Mouse (Mus musculus) kidney, embryonic 15.5 days (tissue): ENCODE results near the gene Lypd5. TPM values are rescaled to one million over a fixed set of nuclear protein-coding genes. Genes with fewer than 3 reads are reported as not detected.
A peak's percentile ranks its signal among the peaks of the same experiment; 100 is the strongest.

Experiments
- ATAC-seq: fragments of 200-750 bp; cut with Nextera tagmentation; replicated peaks from 2 replicates; pipeline ENCODE4 v1.8.0; 2017; ENCODE audit warnings: moderate TSS enrichment; ENCODE audit not compliant: low FRiP score
- H3K27ac ChIP-seq: fragments of 300-500 bp; sonication (generic); 2 replicates; pipeline ENCODE4 v1.5.1; 2015; ENCODE audit warnings: mild to moderate bottlenecking, inconsistent platforms
- H3K27me3 ChIP-seq: fragments of 300-500 bp; sonication (generic); 2 replicates; pipeline ENCODE4 v1.6.1; 2015; ENCODE audit warnings: inconsistent platforms
- H3K36me3 ChIP-seq: fragments of 300-500 bp; sonication (generic); 2 replicates; pipeline ENCODE4 v1.6.1; 2015; ENCODE audit warnings: inconsistent platforms
- H3K4me1 ChIP-seq: fragments of 300-500 bp; sonication (generic); 2 replicates; pipeline ENCODE4 v1.6.1; 2015; ENCODE audit warnings: inconsistent platforms
- H3K4me2 ChIP-seq: fragments of 300-500 bp; sonication (generic); 2 replicates; pipeline ENCODE4 v1.6.1; 2015; ENCODE audit warnings: moderate library complexity, mild to moderate bottlenecking, inconsistent platforms
- H3K4me3 ChIP-seq: fragments of 300-500 bp; sonication (generic); replicated peaks from 2 replicates; pipeline ENCODE4 v1.5.1; 2015; ENCODE audit warnings: mild to moderate bottlenecking, inconsistent platforms
- H3K9ac ChIP-seq: fragments of 300-500 bp; sonication (generic); 2 replicates; pipeline ENCODE4 v1.6.1; 2015; ENCODE audit warnings: mild to moderate bottlenecking, inconsistent platforms
- H3K9me3 ChIP-seq: fragments of 300-500 bp; sonication (generic); replicated peaks from 2 replicates; pipeline ENCODE4 v1.6.1; 2016; ENCODE audit warnings: inconsistent platforms
- WGBS: fragments of 180-500 bp; shearing (Covaris S2); methylation state at CpG from one replicate; pipeline ENCODE4 v1.1.7; 2015; ENCODE audit warnings: mixed read lengths; 5-methylcytosine and 5-hydroxymethylcytosine counted together
- polyA plus RNA-seq: library from polyadenylated mRNA; unstranded; fragments of >200 nt; fragmentation: Nextera tagmentation; extraction: Ambion mirVana; gene quantifications from 2 replicates; pipeline ENCODE4 v1.2.1, GENCODE M21; 2015

Gene Lypd5
- polyA plus RNA-seq, 1 experiment from 2014 or later, result not detected

- H3K4me3 ChIP-seq, result no peak overlapping the region
- H3K36me3 ChIP-seq, result no peaks in the 10 kb centered on the region
- no peak overlapping the region for H3K4me2 ChIP-seq
- no peak overlapping the region for H3K9ac ChIP-seq
- H3K27me3 ChIP-seq, result no peaks in the 10 kb centered on the region; the same call in 1 of the 2 replicates
- ATAC-seq, result no peak
- WGBS, result 85% methylated on average over 14 of the region's 14 CpGs
- H3K4me1 ChIP-seq, result peaks cover 10% of the 10 kb centered on the region
- H3K27ac ChIP-seq, result no peak overlapping the region
- H3K9me3 ChIP-seq, result peaks cover 7% of the 10 kb centered on the region
Observed at GRCm38 (mm10) chr7:24327281-24327975, 21.6 kb upstream of the Lypd5 start.

GRCm38 (mm10) chr7:24333304-24333986 lies 15.6 kb upstream of the Lypd5 start, which contains the start of gene Tescl:
Gene Tescl (minus strand): TSS chr7:24333936.
- H3K9ac ChIP-seq, result no peak within 1 kb of the TSS
- 40% methylated on average over 49 of the region's 49 CpGs for WGBS
- no peaks in the 10 kb centered on the region for H3K9me3 ChIP-seq
- peaks cover 24% of the 10 kb centered on the region for H3K27me3 ChIP-seq
- no peaks in the 10 kb centered on the region for H3K36me3 ChIP-seq
- peak within 1 kb of the TSS; percentile 46 for H3K4me2 ChIP-seq
- ATAC-seq, result no peak
- H3K27ac ChIP-seq, result no peak within 1 kb of the TSS
- H3K4me3 ChIP-seq, result peak within 1 kb of the TSS; percentile 9
- H3K4me1 ChIP-seq, result peaks cover 3% of the 10 kb centered on the region; the same call in 1 of the 2 replicates

- Histone ChIP-seq H3K4me2 (no peak overlapping the region), H3K4me1 (peaks cover 3% of the 10 kb centered on the region; the same call in 1 of the 2 replicates), H3K27ac (no peak overlapping the region), H3K36me3 (no peaks in the 10 kb centered on the region), H3K27me3 (peaks cover 24% of the 10 kb centered on the region), H3K4me3 (no peak overlapping the region), H3K9me3 (no peaks in the 10 kb centered on the region), H3K9ac (no peak overlapping the region)
- no peak for ATAC-seq
- WGBS, result 14% methylated on average over 5 of the region's 5 CpGs
Observed at GRCm38 (mm10) chr7:24335699-24336309, 13.2 kb upstream of the Lypd5 start.

GRCm38 (mm10) chr7:24338241-24338640 lies 10.8 kb upstream of the Lypd5 start:
- Histone ChIP-seq H3K36me3 (no peaks in the 10 kb centered on the region), H3K4me1 (peaks cover 3% of the 10 kb centered on the region; the same call in 1 of the 2 replicates), H3K27ac (no peak overlapping the region), H3K4me2 (no peak overlapping the region), H3K27me3 (peaks cover 19% of the 10 kb centered on the region), H3K9me3 (no peaks in the 10 kb centered on the region), H3K4me3 (no peak overlapping the region), H3K9ac (no peak overlapping the region)
- WGBS, result 51% methylated on average over 2 of the region's 2 CpGs
- ATAC-seq, result no peak

- 69% methylated on average over 7 of the region's 7 CpGs for WGBS
- no peak overlapping the region for H3K4me2 ChIP-seq
- no peak overlapping the region for H3K9ac ChIP-seq
- no peak for ATAC-seq
- H3K27me3 ChIP-seq, result 0 out of 2 replicates have a peak, but pooled peaks cover 3% of the 10 kb centered on the region
- H3K4me3 ChIP-seq, result no peak overlapping the region
- H3K27ac ChIP-seq, result no peak overlapping the region
- H3K36me3 ChIP-seq, result no peaks in the 10 kb centered on the region
- H3K9me3 ChIP-seq, result no peaks in the 10 kb centered on the region
- no peaks in the 10 kb centered on the region for H3K4me1 ChIP-seq
Observed at GRCm38 (mm10) chr7:24343701-24344272, 5.2 kb upstream of the Lypd5 start.

GRCm38 (mm10) chr7:24346444-24346843 lies 2.6 kb upstream of the Lypd5 start:
- Histone ChIP-seq H3K4me1 (no peaks in the 10 kb centered on the region), H3K9me3 (no peaks in the 10 kb centered on the region), H3K4me3 (no peak overlapping the region), H3K4me2 (no peak overlapping the region), H3K9ac (no peak overlapping the region), H3K27ac (no peak overlapping the region), H3K27me3 (0 out of 2 replicates have a peak, but pooled peaks cover 3% of the 10 kb centered on the region), H3K36me3 (no peaks in the 10 kb centered on the region)
- 71% methylated on average over 5 of the region's 5 CpGs for WGBS
- no peak for ATAC-seq

GRCm38 (mm10) chr7:24355646-24356045 lies 6.7 kb downstream of the Lypd5 start:
- WGBS, result 83% methylated on average over 6 of the region's 6 CpGs
- Histone ChIP-seq H3K9ac (no peak overlapping the region), H3K36me3 (no peaks in the 10 kb centered on the region), H3K27ac (no peak overlapping the region), H3K9me3 (no peaks in the 10 kb centered on the region), H3K4me1 (no peaks in the 10 kb centered on the region), H3K4me3 (no peak overlapping the region), H3K4me2 (no peak overlapping the region), H3K27me3 (0 out of 2 replicates have a peak, but pooled peaks cover 4% of the 10 kb centered on the region)
- no peak for ATAC-seq

GRCm38 (mm10) chr7:24356081-24356480 lies 7.1 kb downstream of the Lypd5 start:
- Histone ChIP-seq H3K4me3 (no peak overlapping the region), H3K9me3 (no peaks in the 10 kb centered on the region), H3K4me1 (no peaks in the 10 kb centered on the region), H3K27ac (no peak overlapping the region), H3K36me3 (no peaks in the 10 kb centered on the region), H3K4me2 (no peak overlapping the region), H3K9ac (no peak overlapping the region), H3K27me3 (0 out of 2 replicates have a peak, but pooled peaks cover 4% of the 10 kb centered on the region)
- 77% methylated on average over 10 of the region's 10 CpGs for WGBS
- no peak for ATAC-seq

GRCm38 (mm10) chr7:24357899-24358298 lies 8.9 kb downstream of the Lypd5 start:
- 52% methylated on average over 4 of the region's 4 CpGs for WGBS
- Histone ChIP-seq H3K9ac (no peak overlapping the region), H3K4me1 (no peaks in the 10 kb centered on the region), H3K27ac (no peak overlapping the region), H3K4me2 (no peak overlapping the region), H3K36me3 (no peaks in the 10 kb centered on the region), H3K9me3 (no peaks in the 10 kb centered on the region), H3K4me3 (no peak overlapping the region), H3K27me3 (0 out of 2 replicates have a peak, but pooled peaks cover 4% of the 10 kb centered on the region)
- no peak for ATAC-seq

GRCm38 (mm10) chr7:24359269-24359668 lies 10.3 kb downstream of the Lypd5 start:
- Histone ChIP-seq H3K27me3 (no peaks in the 10 kb centered on the region), H3K4me2 (no peak overlapping the region), H3K9ac (no peak overlapping the region), H3K36me3 (no peaks in the 10 kb centered on the region), H3K9me3 (no peaks in the 10 kb centered on the region), H3K4me3 (no peak overlapping the region), H3K27ac (no peak overlapping the region), H3K4me1 (no peaks in the 10 kb centered on the region)
- 24% methylated on average over 9 of the region's 9 CpGs for WGBS
- ATAC-seq, result no peak

GRCm38 (mm10) chr7:24361001-24361400 lies 12.0 kb downstream of the Lypd5 start:
- no peak overlapping the region for H3K4me2 ChIP-seq
- H3K27me3 ChIP-seq, result no peaks in the 10 kb centered on the region
- no peak overlapping the region for H3K9ac ChIP-seq
- H3K9me3 ChIP-seq, result no peaks in the 10 kb centered on the region
- ATAC-seq, result no peak
- no peak overlapping the region for H3K4me3 ChIP-seq
- WGBS, result 68% methylated on average over 4 of the region's 4 CpGs
- no peaks in the 10 kb centered on the region for H3K4me1 ChIP-seq
- H3K27ac ChIP-seq, result no peak overlapping the region
- H3K36me3 ChIP-seq, result no peaks in the 10 kb centered on the region

GRCm38 (mm10) chr7:24363228-24363627 lies 14.2 kb downstream of the Lypd5 start:
- WGBS, result 23% methylated on average over 7 of the region's 7 CpGs
- ATAC-seq, result no peak
- no peak overlapping the region for H3K4me2 ChIP-seq
- H3K27ac ChIP-seq, result no peak overlapping the region
- no peaks in the 10 kb centered on the region for H3K27me3 ChIP-seq
- no peak overlapping the region for H3K9ac ChIP-seq
- no peak overlapping the region for H3K4me3 ChIP-seq
- H3K36me3 ChIP-seq, result no peaks in the 10 kb centered on the region
- H3K9me3 ChIP-seq, result no peaks in the 10 kb centered on the region
- H3K4me1 ChIP-seq, result no peaks in the 10 kb centered on the region
